Mouse (Mus musculus): Measurements from ENCODE around the gene Set.
"Not testable (repeated sequence)": the region's sequence is repeated elsewhere in the genome, so short reads cannot be mapped to it uniquely, and the experiment has no call there.

The Set gene

GRCm38 (mm10) chr2:30057223-30057904, at the start of gene Set:
Gene Set, plus strand, starts transcription at chr2:30057378.
- in situ Hi-C loops (cut with MboI, MseI), result no loop called here

DNA sequence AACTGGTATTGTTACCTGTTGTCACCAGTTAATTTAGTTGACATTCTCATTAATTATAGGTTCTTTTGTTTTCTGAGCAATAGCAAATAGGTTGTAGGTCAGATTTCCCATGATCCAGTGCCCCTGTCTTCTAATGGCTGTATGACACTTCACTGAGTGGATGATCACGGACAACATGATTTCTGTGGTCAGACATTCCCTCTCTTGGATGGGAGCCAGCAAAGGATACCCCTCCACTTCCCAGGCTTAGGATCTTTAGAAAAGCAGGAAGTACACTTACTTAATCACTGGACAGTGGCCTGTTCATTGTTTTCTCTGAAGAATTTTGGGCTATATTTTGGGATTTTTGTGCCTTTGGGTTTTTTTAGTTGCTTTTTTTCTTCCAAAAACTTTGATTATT, 48.1 kb upstream of the Set start:
- in situ Hi-C loops (cut with MboI, MseI), result loop anchor here (10.0 kb wide), 1 partner anchor 854 kb away; no protein-coding TSS in a partner anchor

GRCm38 (mm10) chr2:30010840-30011281, 46.3 kb upstream of the Set start:
- in situ Hi-C loops (cut with MboI, MseI), result loop anchor here (10.0 kb wide), 1 partner anchor 1884 kb away; no protein-coding TSS in a partner anchor

DNA sequence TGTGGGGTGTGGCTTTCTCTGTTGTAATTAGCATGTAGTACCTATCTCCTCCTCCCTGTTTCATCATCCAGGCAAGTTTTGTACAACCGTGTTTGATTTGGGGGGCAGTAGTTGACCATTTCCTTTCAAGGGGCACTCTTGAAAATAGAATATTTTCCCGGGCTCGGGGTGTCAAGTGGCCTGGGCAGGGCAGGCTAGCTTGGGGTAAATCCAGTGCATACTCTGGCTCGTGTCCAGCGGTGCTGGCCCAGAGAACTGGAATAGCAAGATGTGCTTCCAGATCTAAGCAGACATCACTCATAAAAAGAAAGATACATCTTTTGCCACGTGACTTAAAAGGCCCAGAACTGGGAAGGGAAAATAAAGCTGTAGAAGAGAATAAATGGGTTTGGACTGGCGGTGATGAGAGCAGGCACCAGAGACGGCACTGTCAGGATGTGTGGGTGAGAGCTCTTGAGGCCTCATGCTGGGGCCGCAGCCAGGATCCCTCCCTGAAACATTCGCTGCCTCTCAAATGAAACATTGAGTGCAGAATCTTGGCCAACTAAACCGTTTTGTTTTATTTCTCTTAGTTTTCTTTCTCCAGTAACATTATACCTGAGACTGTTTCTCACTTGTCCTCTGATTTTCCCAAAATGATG, 42.7 kb upstream of the Set start:
- in situ Hi-C loops (cut with MboI, MseI), result loop anchor here (10.0 kb wide), 1 partner anchor 1880 kb away; no protein-coding TSS in a partner anchor

GRCm38 (mm10) chr2:30025454-30025853, 31.7 kb upstream of the Set start:
- in situ Hi-C loops (cut with MboI, MseI), result loop anchor here (5.0 kb wide), 1 partner anchor 38 kb away; no protein-coding TSS in a partner anchor

DNA sequence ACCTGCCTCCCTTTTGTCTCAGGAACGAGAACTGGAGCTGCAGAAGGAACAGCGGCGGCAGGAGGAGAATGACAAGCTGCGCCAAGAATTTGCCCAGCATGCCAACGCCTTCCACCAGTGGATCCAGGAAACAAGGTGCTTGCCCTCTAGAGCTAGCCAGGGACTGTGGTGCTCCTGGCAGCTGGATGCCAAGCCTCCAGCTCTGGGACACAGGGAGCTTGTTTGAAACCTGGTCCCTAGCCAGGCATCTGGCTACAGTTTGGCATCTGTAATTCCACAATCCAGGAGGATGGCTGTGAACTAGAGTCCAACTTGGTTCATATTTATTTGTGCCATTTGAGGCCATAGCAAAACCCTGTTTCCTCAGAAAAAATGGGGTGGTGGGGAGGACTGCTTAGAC, 30.2 kb upstream of the Set start:
- in situ Hi-C loops (cut with MboI, MseI), result loop anchor here (5.0 kb wide), 1 partner anchor 40 kb away; no protein-coding TSS in a partner anchor

DNA sequence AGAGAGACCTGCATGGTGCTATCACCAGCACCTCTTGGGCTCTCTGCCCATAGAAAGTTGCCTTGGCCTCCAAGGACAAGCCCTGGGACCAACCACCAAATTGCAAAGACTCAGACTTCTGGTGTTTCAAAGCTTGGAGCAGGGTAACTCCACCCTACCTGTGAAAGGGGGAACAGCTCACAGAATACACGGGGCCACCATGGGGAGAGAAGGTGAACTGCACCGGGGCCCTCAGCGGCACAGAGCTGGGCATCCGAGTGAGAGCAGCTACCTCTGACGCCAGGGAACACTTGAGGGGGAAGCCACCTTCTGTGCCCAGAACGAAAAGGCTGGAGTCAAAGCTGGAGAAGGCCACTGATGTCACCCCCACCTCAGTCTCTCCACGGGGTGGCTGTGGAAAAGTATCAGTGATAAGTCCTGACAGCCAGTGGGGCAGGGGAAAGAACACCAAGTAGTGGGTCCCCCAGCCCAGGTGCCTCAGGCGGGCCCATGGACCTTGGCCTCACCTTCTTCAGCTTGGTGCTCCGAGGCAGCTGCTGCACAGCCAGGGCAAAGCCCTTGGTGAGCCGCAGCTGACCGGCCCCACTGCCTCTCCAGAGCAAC, 24.8 kb upstream of the Set start:
- in situ Hi-C loops (cut with MboI, MseI), result no loop called here

DNA sequence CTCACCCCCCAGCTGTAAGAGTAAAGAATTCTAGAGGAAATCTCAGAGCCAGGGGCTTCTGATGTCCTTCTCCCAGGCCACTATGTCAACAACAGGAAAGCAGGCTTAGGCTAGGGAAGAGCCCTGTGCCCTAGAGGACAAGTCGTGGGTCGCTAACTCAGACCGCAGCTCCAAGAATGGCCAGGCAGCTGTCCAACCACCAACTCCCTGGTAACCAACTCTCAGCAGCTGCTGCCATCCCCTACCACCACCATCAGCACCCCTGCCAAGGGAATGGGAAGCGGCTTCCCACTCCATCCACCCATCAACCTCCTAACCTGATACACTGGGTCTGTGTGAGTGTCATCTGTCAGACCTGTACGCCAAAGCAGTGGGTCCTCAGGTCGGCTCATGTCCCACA, 24.2 kb upstream of the Set start:
- in situ Hi-C loops (cut with MboI, MseI), result no loop called here

DNA sequence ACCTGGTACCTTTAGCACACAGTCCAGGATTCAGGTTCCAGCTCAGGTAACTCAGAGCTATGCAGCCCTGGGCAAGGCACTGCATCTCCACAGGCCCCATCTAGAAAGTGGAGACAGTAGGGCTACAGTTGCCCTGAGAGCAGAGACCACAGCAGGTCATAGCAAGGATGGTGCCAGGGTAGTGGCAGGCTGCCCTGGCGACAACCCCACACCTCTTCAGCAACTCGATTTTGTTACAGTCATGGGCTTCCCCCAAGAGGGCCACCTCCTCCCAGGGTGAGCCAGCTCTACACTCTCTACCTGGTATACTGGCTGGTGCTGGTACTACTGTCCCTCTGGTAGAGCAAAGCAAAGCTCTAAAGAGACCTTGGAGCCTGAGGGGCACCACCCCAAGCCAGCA, 19.4 kb upstream of the Set start:
- in situ Hi-C loops (cut with MboI, MseI), result no loop called here

DNA sequence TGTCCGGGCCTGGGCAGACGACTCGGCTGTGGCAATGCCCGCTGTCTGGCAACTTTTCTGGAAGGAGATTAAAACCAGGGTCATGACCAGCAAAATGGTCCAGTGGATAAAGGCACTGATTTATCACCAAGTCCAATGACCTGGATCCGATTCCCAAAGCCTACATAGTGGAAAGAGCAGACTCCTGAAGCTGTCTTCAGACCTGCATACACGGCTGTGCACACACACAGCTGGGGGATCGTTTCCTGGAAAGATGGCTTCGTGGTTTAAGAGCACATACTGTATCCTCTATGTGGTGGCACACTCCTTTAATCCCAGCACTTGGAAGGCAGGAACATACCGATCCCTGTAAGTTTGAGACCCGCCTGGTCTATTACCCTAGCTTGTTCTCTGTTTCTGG, 18.8 kb upstream of the Set start:
- in situ Hi-C loops (cut with MboI, MseI), result no loop called here

- in situ Hi-C loops (cut with MboI, MseI), result no loop called here
These were observed 17.5 kb upstream of the Set start for GRCm38 (mm10) chr2:30039687-30040086.

DNA sequence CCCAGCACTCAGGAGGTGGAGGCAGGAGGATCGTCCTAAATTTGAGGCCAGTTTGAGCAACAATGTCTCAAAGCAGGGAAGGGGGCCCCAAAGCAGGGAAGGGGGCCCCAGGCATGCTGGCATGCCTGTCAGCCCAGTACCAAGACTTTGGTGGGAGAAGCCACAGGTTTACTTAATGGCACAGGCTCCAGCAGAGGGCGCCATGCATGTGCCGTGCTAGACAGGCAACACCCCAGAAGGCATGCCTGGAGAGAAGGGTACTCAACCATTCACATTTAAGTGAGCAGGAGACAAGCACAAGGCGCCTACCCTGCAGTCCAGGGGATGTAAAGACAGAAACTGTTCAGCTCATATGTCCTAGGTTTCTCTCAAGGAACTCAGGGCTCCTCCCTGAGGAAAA, 14.7 kb upstream of the Set start:
- in situ Hi-C loops (cut with MboI, MseI), result no loop called here

DNA sequence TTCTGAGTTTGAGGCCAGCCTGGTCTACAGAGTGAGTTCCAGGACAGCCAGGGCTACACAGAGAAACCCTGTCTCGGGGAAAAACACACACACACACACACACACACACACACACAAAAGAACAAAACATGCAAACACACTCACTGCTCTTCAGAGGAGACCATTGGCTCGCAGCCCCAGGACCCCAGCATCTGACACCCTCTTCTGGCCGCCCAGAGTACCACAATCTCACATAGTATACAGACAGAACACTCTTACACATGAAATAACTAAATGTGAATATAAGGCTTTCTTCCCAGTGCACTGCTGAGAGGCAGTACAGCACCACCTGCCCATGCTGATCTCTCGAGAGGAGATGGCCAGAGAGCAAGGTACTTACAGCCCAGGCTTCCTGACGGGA, 12.6 kb upstream of the Set start:
- in situ Hi-C loops (cut with MboI, MseI), result no loop called here

DNA sequence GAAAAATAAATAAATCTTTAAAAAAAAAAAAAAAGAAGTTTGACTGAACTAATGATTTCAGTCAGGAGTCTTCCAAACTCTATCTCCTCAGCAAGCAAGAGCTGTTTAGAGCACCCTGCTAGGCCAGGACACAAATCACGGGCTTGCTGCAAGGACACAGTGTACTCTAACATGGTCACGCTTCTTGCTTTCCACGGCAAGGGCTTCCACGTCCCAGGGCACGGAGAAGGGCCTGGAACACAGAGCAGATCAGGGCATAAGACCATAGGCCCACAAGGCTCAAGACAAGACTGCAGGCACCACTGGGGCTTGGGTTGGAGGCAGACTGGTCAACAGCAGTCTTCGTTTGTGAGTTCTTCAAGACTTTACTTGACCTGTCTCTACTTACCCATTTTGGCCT, 10.1 kb upstream of the Set start:
- in situ Hi-C loops (cut with MboI, MseI), result loop anchor here (5.0 kb wide), 1 partner anchor 50 kb away; no protein-coding TSS in a partner anchor

DNA sequence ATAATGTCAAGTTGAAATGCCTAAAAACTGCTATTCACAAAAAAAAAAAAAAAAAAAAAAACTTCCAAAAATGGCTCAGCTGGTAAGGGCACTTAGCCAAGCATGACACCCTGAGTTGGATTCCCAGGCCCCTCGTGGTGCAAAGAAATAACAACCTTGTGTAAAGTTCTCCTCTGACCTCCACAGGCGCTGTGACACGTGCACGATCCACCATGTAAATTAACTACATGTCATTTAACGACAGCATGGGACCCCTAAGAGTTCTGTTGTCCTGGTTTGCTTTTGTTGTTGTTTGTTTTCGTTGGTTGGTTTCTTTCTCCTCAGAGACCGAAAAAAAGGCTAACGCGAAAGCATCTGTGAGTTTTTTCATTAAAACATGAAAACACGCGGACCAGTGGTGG, 9.1 kb upstream of the Set start:
- in situ Hi-C loops (cut with MboI, MseI), result loop anchor here (5.0 kb wide), 1 partner anchor 49 kb away; no protein-coding TSS in a partner anchor

DNA sequence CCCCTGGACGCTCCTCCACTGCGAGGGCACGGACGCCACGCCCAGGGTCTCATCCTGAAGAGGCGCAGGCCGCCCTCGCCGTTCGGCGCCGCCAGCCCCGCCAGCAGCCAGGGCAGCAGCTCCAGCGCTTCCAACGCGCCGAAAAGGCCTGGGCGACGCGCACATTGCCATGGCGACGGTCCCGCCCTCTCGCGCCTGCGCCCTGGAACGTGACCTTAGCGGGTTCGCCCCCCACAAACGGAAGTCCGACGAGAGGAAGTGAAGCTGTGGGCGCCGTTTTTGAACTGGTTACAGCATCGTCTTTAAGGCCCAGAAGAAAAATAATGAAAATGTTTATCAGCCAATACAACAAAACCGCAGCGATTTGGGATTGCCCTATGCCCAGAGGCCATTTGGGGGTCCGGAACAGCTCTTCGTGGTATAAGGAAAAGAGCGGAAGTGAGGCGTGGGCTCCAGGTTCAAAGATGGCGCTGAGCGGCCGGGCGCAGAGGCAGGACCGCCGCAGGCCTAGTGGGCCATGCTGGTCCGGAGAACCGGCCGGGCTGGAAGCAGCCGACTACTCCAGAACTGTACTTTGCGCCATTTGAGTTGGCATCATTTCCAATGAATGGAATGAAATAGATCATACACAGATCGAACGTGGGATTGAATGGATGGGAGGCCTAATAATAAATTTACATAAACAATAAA, 8.3 kb upstream of the Set start, which contains the start of gene Wdr34:
Gene Wdr34, minus strand, starts transcription at position 183 of the 690 bp plus-strand sequence.
- in situ Hi-C loops (cut with MboI, MseI), result loop anchor here (5.0 kb wide), 1 partner anchor 48 kb away; no protein-coding TSS in a partner anchor

- in situ Hi-C loops (cut with MboI, MseI), result loop anchor here (5.0 kb wide), 1 partner anchor 47 kb away; no protein-coding TSS in a partner anchor
These were observed 7.3 kb upstream of the Set start for GRCm38 (mm10) chr2:30049831-30050230.

DNA sequence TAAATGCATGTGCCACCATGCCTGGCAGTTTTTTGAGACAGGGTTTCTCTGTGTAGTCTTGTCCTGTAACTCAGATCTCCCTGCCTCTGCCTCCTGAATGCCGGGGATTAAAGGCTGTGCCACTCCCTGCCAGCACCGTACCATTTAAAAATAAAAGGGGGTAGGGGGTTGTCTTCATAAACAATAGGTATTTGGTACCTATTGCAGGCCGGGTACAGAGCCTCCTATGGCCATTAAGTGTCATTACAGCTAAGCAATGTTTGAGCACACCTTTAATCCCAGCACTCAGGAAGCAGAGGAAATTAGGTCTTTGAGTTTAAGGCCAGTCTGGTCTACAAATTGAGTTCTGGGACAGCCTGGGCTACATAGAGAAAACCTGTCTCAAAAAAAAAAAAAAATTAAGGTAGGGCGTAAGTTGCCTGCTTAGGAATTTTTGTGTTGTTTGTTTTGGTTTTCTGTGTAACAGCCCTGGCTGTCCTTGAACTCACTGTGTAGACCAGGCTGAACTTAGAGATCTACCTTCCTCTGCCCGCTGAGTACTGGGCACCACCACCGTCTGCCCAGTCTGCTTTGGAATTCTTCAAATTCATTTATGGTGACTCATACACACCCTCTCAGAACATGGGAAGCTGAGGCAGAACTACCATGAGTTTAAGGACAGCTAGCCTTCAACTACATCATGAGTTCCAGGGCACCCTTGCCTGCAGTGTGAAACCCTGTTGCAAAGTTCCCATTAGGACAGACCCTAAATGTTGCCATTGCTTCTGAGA, 5.0 kb upstream of the Set start:
- in situ Hi-C loops (cut with MboI, MseI), result no loop called here

- in situ Hi-C loops (cut with MboI, MseI), result not testable (repeated sequence)
These were observed 1.9 kb upstream of the Set start for GRCm38 (mm10) chr2:30055310-30055709.

- in situ Hi-C loops (cut with MboI, MseI), result no loop called here
These were observed 442 bp upstream of the Set start for GRCm38 (mm10) chr2:30056736-30057135.

GRCm38 (mm10) chr2:30058418-30058817, 1.2 kb downstream of the Set start:
- in situ Hi-C loops (cut with MboI, MseI), result no loop called here

All from T-helper 2 cell (primary cell).